Mouse (Mus musculus) erythroid progenitor cell, adult 5-6 weeks (primary cell): ENCODE measurements around the gene Arf1. TPM values are rescaled to one million over a fixed set of nuclear protein-coding genes. Genes with fewer than 3 reads are reported as not detected.

Experiments used
- ATAC-seq: replicated peaks from 2 replicates; pipeline ENCODE4 v1.8.0; 2016; ENCODE audit warnings: moderate number of reproducible peaks, mild to moderate bottlenecking, moderate TSS enrichment, inconsistent platforms; ENCODE audit not compliant: poor library complexity, low FRiP score, severe bottlenecking
- total RNA-seq, 2 experiments: library from RNA; stranded (forward) in 1 of 2; stranded (reverse) in 1 of 2; fragments of 150-400 nt in 1 of 2; fragments of 186-747, 209-891 nt in 1 of 2; gene quantifications; 2 replicates each; pipeline versions ENCODE4 v1.2.3 to v1.2.4; 2015 to 2017; ENCODE audit warnings: low replicate concordance in 2 of 2

The Arf1 gene
- total RNA-seq, 2 experiments from 2014 or later = 107 to 118 TPM

DNA sequence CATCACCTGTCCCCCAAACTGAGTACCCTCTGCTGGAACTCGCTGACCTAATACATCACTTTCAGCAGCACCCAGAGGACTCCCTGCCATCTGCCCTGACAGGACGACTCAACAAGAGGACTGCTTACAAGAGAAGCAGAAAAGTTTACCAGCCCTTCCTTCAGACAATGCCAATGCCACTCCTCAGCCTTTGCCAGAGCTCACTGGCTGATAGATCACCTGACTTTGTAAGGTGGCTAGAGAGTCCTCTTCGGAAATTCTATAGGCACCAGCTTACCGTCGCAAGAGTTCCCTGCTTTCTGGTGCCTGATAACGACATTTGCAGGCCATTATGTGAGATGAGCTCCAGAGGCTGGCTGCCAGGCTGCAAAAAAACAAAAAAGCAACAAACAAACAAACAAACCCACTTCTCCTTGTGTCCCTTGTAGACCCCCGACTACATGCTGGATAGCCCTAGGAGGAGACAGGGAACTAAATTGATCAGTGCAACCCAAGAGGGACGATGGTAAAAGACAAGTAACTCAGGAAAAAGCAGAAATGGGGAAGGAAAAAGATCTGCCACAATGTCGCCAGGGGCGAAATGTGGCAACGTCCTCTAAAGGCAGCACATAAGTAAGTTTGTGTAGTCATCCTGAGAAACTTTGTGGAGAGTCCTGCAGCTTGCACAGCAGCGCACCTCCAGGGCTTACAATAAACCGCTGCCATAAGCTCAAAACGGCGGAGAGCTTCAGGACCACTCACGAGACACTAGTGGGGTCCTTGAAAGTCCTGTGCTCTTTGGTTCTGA, 26.7 kb downstream of the Arf1 start:
- ATAC-seq = no peak; the same call in 1 of the 2 replicates

DNA sequence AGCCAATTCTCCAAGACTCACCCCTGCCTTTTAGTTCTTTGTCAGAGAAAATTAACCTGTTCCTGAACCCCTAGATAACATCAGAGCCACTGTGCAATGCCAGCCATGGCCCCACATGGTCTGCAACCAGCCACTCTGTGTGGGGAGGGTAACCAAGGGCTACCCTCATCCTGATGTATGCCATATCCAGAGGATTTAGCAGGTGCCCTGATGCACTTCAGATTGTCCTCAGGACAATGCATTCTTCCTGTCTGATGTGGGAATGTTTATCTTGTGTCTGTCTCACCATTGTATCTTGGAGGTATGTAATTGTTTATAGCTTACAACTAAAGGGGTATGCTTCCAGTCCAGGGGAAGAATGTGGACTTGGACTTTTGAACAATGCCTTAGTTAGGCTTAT, 31.8 kb downstream of the Arf1 start:
- no peak for ATAC-seq

DNA sequence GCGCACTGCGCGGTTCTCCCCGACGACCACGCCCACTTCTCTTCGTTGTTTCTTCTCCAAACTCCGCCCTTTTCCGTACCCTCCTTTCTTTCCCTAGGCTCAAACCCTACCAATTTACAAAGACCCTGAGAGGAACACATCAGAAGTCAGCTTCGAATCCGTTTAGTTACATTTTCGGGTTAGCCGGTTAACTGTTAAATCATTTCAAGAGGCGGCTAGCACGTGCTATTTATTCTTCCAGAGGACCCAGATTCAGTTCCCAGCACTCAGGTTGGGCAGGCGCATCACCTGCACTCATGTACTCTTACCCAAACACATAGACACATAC, 36.0 kb downstream of the Arf1 start, which contains the start of gene Guk1:
TSS of gene Guk1 (minus strand) at position 154 of the 328 bp plus-strand sequence.
- no peak for ATAC-seq

DNA sequence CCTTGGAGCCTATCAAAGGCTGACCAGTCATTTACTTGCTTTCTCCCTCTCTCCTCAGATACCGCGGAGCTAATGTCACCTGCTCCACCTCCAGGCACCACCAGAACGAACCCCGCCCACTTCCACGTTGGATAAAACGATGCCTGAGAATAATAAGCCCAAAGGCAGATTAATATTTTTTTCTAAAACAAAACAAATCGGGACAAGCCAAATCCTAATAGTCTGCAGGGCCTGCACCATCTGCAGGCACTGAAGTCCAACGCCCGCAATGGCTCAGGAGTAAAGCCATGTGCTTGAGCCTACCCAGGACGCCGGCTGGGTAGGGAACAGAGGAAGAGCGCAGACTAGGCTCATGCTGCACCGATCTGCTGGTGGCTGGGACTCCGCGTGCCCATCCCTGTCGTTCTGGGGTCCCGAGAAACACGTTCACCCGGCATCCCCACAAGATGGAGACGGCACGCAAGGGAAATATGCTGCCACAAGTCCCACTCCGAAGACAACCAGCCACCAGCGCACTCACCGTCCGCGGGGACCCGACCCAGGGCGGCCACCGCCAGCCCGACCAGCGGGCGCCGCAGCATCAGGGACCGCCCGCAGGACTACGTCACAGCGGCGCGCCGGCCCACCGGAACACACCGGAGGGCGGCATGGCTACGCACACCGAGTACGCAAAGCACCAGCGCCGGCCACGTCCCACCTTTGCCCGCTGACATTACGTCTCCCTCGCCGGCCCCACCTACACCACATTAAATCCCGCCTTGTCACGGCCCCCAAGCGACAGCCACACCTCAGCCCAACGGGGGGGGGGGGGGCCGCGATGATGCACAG, 36.6 kb downstream of the Arf1 start:
- peak; percentile 87 for ATAC-seq

DNA sequence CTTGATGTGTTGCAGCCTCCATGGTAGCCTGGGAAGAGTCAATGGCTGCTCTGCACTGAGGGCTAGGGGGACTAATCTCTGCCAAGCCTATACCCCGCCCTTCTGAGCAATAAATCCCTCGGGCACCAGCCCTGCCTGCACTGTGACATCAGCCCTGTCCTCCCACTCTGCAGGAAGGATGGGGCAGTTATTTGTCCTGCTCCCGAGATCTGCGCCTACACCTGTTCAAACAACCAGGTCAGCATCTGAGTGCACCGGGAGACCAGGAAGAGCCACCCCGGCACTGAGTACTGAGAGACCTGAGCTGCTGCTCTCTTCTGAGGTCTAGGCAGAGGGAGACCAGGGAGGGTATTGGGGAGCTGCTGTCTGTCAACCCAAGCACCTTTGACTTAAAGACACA, 40.4 kb downstream of the Arf1 start:
- ATAC-seq = no peak

DNA sequence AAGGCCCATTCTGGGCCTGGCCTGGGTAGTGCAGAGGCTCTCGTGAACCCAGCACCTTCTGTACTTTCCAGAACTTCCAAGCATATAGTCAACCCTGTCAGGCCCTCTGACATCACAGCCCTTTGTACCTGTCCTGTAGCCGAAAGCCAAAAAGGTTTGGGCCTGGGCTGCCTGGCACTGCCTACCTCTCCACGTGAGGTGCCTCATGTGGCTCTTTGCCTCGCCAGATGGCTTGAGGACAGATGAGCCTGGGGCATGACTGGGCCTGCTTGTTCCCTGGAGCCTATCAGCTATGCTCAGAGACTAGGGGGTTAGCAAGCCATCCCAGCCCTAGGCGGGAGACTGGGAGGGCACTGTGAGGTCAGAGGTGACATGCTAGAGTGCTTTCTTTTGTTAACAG, 42.6 kb downstream of the Arf1 start:
- ATAC-seq = no peak

DNA sequence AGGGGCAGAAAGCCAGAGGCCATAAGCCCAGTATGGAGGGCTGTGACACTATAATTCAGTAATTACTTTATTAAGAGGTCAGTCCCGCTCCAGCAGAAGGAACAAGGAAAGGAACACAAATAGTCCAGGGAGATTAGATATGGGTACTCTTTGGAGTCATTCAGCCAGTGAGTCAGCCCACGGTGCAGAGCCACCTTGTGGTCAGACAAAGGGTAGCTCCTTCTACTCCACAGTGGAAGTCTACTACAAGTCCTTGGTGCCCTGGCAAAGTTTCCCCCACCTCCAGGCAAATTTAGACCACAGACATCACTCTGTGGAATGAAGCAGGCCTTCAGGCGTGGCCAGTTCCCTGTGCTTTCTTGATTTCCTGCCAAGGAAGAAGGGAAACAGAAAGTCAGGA, 44.2 kb downstream of the Arf1 start:
- ATAC-seq = peak; percentile 92

DNA sequence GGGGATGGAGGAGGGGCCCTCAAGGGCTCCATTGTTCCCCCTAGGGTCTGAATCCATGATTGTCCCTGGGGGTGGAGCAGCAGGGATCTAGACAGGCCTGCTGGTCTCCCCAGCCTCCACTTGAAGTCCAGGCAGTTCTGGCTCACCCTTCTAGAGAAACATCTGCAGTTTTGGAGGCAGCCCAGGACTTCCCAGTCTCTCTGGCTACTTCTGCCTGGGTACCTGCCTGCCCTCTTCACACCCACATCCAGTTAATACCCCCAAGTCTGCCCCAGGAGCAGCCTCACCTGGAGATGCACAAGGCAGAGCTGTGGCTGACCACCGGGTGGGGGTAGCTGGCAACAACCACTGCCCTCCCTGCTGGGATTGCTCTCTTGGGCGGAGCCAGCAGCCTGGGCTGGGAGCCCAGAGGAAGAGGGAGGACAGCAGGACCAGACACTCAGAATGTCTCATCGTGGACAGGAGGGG, 45.2 kb downstream of the Arf1 start, which contains the start of gene Gjc2:
TSS of gene Gjc2 (minus strand) at position 350 of the 468 bp plus-strand sequence.
- peak; percentile 47; the same call in 1 of the 2 replicates for ATAC-seq

DNA sequence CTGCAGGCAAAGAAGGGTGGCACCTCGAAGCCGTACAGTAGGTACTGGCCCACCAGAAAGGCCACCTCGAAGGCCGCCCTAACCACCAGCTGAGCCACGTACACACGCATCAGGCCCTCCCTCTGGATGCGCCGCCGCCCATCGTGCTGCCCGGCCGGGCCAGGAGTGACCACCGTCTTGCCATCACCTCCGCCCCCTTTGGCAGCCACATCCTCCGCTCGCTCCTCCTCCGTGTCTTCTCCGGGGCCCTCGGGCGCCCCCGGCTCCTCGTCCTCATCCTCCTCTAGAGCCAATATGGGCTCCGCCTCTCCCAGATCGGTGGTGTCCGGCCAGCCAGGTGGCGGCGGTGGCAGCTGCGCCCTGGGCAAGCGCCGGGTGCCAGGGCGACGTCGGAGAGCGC, 51.1 kb downstream of the Arf1 start:
- ATAC-seq = no peak

DNA sequence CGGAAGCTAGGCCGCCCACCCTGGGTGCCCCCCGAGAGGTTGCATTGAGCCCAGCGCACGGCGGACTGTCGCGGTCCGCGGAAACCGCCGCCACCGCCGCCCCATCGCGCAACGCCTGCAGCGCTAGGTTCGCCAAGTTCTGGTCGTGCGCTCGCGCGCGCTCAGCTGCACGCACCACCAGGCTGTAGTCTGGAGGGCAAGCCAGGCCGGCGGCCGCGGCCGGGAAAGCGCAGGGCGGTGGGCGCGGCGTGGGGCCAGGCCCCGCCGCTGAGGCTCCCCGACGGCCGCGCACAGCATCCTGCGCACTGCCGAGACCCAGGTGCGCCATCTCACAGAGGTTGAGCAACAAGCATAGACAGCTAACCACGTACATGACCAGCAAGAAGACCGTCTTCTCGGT, 51.6 kb downstream of the Arf1 start:
- no peak for ATAC-seq

DNA sequence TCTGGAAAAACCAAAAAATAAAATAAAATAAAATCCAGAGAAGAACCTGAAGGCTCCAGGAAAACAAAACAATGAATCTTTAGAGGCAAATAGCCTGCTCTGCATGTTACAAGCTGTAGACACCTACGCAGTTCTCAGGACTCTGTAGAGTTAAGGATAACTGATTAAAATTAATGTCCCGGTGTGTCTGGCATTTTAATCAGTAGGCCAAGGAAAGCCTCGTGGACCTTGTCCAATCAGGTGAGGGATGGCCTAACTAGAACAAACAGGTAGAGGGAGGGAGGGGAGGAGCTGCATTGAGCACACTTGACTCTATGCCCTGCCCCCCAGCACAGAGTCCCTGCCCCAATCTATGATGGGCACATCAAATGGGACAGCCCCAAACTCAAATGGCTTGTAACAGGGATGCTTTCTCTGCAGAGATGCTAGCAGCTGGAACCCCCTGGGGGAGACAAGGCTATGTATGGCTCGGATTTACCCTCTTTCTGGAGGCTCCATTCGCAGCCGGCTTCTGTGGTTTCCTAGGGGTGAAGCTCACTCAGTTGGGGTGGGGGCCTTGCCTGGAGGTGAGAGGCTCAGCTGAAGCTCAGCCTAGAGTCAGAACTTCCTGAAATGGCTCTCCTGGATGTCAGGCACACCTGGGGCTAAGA, 53.8 kb downstream of the Arf1 start:
- no peak for ATAC-seq

DNA sequence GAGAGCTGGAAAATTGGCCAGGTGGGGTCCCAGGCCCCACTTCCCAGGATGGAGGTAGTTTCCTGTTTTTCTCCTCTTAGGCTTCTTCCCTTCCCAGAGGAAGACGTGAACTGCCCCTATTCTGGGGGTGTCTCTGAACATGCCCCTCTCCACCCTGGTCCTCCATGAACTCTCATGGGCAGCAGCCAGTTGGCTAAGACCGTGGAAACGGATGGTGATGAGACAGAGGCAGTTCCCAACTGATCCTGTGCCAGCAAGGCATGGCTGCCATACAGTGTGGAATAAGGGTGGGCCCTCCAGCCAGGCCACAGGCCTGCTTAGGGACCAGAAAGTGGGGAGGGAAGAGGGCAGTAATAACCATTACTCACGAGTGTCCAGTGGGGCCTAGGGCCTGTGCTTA, 57.5 kb downstream of the Arf1 start:
- ATAC-seq = no peak

DNA sequence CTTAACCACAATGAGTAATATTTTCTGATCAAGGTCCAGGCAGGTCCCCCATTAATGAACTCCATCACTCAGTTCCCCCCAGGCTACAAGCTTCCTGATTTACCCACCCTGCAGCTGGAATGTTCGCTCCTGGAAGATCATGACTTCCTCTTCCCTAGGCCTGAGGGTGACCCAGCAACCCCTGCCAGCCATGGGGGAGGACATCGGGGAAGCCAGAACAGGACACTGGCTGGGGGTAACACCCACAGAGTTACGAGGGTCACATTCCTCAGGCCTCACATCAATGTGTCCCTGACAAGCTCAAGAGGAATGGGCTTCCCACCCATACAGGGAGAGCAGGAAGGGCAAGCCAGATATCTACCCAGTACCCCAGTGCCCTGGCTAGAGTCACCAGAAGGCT, 58.3 kb downstream of the Arf1 start:
- ATAC-seq = no peak

DNA sequence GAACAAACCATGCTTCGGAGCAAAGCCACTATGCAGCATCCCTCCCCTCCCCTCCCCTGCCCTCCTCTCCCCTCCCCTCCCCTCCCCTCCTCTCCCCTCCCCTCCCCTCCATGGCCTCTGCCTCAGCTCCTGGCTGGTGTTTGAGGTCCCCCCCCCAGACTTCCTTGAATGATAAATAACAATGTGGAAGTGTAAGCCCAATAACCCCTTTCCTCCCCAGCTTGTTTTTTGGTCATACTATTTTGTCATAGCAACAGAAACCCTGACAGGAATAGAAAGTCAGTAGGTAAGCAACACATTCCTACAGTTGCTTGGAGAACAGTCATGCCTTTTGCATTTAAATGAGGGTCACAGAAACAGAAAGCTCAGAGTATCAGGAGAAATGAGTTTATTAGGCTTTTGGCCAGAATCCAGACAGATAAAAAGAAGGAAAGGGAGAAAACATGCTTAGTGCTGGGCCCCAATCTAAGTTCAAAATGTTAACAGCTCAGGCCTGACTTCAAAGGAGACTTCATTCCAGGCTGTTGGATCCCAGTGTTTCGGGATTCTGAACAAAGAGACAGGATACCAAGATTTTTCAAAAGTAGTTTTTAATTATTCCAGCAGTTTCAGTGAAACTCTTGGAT, 62.3 kb downstream of the Arf1 start:
- no peak for ATAC-seq

DNA sequence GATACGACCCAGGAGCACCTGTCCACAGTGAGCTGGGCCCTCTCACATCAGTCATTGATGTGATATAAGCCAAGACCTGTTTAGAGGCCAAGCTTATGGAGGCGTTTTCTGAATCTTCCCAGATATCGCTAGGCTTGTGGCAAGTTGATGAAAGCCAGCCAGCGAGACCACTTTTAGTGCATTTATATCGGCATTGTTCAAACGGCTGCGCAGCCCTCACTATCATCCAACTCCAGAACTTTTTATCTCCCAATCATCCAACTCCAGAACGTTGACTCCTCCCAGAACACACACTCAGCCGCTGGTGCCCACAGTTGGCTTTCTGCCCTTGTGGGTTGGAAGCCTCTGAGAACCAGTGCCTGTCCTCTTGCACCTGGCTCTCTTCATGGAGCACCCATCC, 63.7 kb downstream of the Arf1 start:
- ATAC-seq = peak; percentile 77

DNA sequence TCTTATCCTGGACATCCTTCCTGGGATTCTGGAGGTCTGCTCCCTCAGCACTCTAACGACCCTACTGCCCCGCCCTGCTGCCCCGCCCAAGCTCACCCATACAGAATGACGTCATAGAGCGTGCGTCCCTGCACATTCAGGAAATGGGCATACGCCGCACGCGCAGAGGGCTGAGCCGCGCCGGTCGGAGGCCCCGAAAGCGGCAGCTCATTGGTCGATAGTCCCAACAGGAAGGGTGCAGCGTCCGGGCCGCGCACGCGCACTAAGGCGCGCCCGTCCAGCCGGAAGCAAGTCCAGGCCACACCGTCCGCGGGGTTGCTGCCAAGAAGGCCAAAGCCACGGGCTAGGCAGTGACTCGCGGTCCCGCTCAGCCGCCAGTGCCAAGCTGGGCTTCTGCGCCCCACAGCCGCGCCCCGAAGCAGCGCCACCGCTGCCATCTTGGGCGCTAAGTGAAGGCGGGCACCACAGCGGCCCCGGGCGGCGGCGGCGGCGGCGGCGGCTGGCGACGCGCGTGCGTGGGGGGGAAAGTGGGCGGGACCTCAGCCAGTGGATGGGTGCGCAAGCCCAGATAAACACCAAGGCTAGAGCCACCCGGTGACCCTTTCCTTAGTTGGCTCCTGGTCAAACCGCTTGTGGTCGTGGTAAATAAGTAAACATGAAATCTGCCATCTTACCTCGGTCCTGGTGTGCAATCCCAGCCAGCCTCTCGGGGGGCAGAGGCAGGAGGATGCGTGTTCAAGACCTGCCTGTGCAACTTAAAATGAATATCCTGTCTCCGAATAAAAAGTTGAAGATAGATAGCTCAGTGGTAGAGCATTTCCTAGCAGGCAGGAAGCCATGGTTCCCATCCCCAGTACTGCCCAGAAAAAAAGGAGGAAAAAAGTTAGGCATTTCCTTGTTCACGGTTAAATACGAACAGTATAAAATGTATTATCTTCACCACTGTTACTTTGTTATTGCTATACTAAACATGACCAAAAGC, 64.5 kb downstream of the Arf1 start, which contains the start of gene Iba57:
TSS of gene Iba57 (minus strand) at position 485 of the 982 bp plus-strand sequence.
- ATAC-seq = peak; percentile 78

DNA sequence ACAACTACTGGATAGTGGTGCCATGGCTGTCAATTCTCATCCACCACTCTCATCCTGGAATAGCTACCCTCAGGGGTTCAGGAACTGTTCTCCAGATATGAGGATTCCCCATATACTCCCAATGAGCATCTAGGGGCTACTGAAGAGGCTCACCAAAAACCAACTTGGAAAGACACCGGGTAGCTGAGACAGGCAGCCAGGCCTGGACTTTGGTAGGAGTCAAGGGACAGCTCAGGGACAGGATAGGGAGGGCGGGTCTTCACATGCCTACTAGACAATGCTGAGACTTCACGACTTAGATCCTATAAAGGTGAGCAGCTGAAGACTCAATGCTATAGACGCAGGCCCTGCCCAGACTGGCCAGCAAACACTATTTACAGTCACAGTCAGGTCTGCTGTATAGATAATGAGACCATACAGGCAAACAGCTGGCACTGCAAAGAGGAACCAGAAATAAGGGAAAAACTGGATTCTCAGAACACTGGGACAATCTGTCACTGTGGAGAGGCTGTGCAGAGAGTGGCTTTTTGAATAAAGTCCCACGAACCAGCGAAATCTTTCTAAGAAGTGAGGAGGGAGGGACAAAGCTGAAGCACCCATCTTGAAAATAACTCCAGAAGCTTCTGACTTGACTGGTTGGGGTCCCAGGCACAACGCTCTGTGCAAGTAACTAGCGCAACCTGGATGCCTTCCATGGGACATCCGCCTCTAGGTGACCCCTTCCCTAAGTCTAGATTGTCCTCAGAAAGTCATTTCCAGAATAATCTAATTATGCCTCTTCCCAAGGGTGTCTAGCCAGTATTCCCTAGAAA, 65.4 kb downstream of the Arf1 start:
- ATAC-seq = no peak; the same call in 1 of the 2 replicates
